Mouse (Mus musculus) lung, postnatal 0 days (tissue): ENCODE data around the gene Tcaf1.

Source experiments
- CTCF ChIP-seq: IDR thresholded peaks from 2 replicates; pipeline ENCODE4 v1.5.1; 2016; ENCODE audit warnings: antibody characterized with exemption, mild to moderate bottlenecking
- EP300 ChIP-seq: IDR thresholded peaks from 2 replicates; pipeline ENCODE4 v1.6.1; 2016; ENCODE audit warnings: antibody characterized with exemption, mild to moderate bottlenecking, control low read depth

- no peak for TF ChIP-seq CTCF
- no peak for TF ChIP-seq EP300
Measured at GRCm38 (mm10) chr6:42747846-42748245, 38.0 kb upstream of the Tcaf1 start.
